In the genomic region with DNA sequence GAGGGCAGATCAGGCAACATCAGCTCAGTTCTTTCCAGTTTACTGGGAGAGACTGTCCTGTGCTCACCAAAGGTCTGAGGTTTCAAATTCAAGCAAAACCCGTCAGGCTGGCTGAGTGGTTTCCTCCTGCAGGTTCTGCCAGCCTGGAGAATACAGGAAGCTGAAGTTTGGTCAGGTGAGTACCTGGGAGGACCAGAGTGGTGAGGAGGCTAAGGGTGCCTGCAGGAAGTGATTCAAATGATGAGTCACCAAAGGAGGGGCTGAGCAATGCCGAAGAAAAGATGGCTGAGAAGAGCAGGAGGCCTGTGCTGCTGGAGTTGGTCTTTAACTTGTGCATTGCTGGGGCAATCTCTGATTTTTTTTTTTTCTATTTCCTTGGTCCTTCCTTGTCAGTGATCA, we compare ENCODE assay signal across 12 mouse cellular contexts. TPM values are rescaled to one million over a fixed set of nuclear protein-coding genes. Genes with fewer than 3 reads are reported as not detected.
DNase-seq lines count a peak whose midpoint lies in the region; TF ChIP-seq lines count a peak whose summit lies in the region.
"Had no signal": no experiment of that assay in that cellular context is flagged by ENCODE, and none has a peak within 500 bp of the region (broad histone marks: within the 10 kb centered on the region; RNA-seq: fewer than 3 reads in every experiment).

No protein-coding gene starts in this region.

- TF ChIP-seq CTCF in thymus, adult 2 months (IDR thresholded peaks at IDR 0.05; ENCODE audit: borderline replicate concordance, control insufficient read depth, extremely low read depth, insufficient read depth, low read length, poor library complexity): no peak

- 6% methylated on average over 2 of the region's 2 CpGs for WGBS in thymus, adult 2 months

- no peak for TF ChIP-seq POLR2A in thymus, adult 2 months (IDR thresholded peaks at IDR 0.05; ENCODE audit: control insufficient read depth, extremely low read depth, insufficient read depth, low read length, poor library complexity)

- peaks cover 13% of the 10 kb centered on the region for H3K4me1 ChIP-seq in thymus, adult 2 months (replicated peaks; ENCODE audit: control insufficient read depth, insufficient read depth, low read length)

- DNase-seq in thymus, adult 2 months: no peak
- no peak for DNase-seq in thymus, postnatal 10 days (ENCODE audit: low spot score in 2 of 2)
- DNase-seq in T-cell, adult 2 months (ENCODE audit: low spot score): peak; percentile 81
- DNase-seq in lung, postnatal 4 days: peak; percentile 23 to 39
- DNase-seq in urinary bladder, postnatal 14 days (ENCODE audit: low spot score): peak; percentile 87
- no peak for DNase-seq in gastrocnemius, postnatal 10 days
- no peak for DNase-seq in adrenal gland, postnatal 25 days
- no peak for DNase-seq in Muller cell, postnatal 12 days (ENCODE audit: inconsistent ontology term)

- no peak overlapping the region for H3K4me3 ChIP-seq in thymus, adult 2 months (ENCODE audit: control insufficient read depth, insufficient read depth, low read length)
- H3K4me3 ChIP-seq: forebrain, embryonic 15.5 days had no signal

- H3K36me3 ChIP-seq in thymus, adult 2 months (ENCODE audit: control insufficient read depth, insufficient read depth, low read length): no peaks in the 10 kb centered on the region
- H3K36me3 ChIP-seq: forebrain, embryonic 15.5 days had no signal

- H3K27ac ChIP-seq in thymus, adult 2 months (ENCODE audit: control insufficient read depth, insufficient read depth, low read length): peak overlapping the region; percentile 36; the same call in 1 of the 2 replicates
- H3K27ac ChIP-seq: forebrain, embryonic 15.5 days had no signal

- H3K27me3 ChIP-seq in thymus, adult 2 months (ENCODE audit: control insufficient read depth, insufficient read depth, low read length): no peaks in the 10 kb centered on the region

RNA-seq across cellular contexts. Expression of gene Zfp541, which starts 4.5 kb away (rescaled TPM):
- 0.04 and 0.11 TPM in 2 replicates for polyA plus RNA-seq in thymus, adult 2 months (2012; rRNA removed)
- total RNA-seq in gastrocnemius, postnatal 10 days (2021): not detected
- 0.21 TPM in 1 of 2 replicates, not detected in the other for total RNA-seq in adrenal gland, postnatal 25 days (2021)
- polyA plus RNA-seq: forebrain, embryonic 15.5 days; heart, postnatal 0 days; limb, embryonic 11.5 days; midbrain, embryonic 11.5 days had no signal

RNA-seq across cellular contexts. Expression of gene Bicra, which starts 9.4 kb away (rescaled TPM):
- 57.0 and 78.5 TPM in 2 replicates for polyA plus RNA-seq in thymus, adult 2 months (2012; rRNA removed)
- total RNA-seq in gastrocnemius, postnatal 10 days (2021): 10 to 100 TPM in 1 of 2 experiments, 1 to 10 TPM in 1; 8.2 to 11.5 TPM
- 14.0 and 22.5 TPM in 2 replicates for total RNA-seq in adrenal gland, postnatal 25 days (2021)

RNA-seq across cellular contexts. Expression of gene Napa, which starts 41.1 kb away (rescaled TPM):
- 256 TPM in 2 replicates for polyA plus RNA-seq in thymus, adult 2 months (2012; rRNA removed)
- total RNA-seq in gastrocnemius, postnatal 10 days (2021): 100 to 1,000 TPM; 123 to 145 TPM
- total RNA-seq in adrenal gland, postnatal 25 days (2021): 137 and 149 TPM in 2 replicates

Comparison
In these comparisons a context has a peak if more than half of its experiments do, and no peak if none do; other contexts are left out.
1. DNase-seq: peak in T-cell, adult 2 months (single experiment), lung, postnatal 4 days (2 of 2) and urinary bladder, postnatal 14 days (single experiment); none in thymus, adult 2 months (single experiment), thymus, postnatal 10 days (0 of 2), gastrocnemius, postnatal 10 days (single experiment), adrenal gland, postnatal 25 days (single experiment) and Muller cell, postnatal 12 days (single experiment).